Mouse (Mus musculus) cortical plate, adult 2 months (tissue): Measurements from ENCODE around the gene Ap2a2. TPM values are rescaled to one million over a fixed set of nuclear protein-coding genes. Genes with fewer than 3 reads are reported as not detected.
A peak's percentile ranks its signal among the peaks of the same experiment; 100 is the strongest.

Experiments
- H3K27ac ChIP-seq: fragments of 200-500 bp; 2 replicates; pipeline ENCODE4 v1.5.1; 2012; ENCODE audit warnings: low read length, control low read depth, inconsistent platforms; ENCODE audit not compliant: insufficient read depth
- H3K4me1 ChIP-seq: fragments of 200-500 bp; 2 replicates; pipeline ENCODE4 v1.6.1; 2011; ENCODE audit warnings: low read length; ENCODE audit not compliant: control insufficient read depth, insufficient read depth
- H3K4me3 ChIP-seq: fragments of 200-500 bp; 2 replicates; pipeline ENCODE4 v1.5.1; 2011; ENCODE audit warnings: mild to moderate bottlenecking, low read length, control low read depth; ENCODE audit not compliant: insufficient read depth
- CTCF ChIP-seq: fragments of 200-500 bp; IDR thresholded peaks from 2 replicates; pipeline ENCODE4 v1.5.1; 2011; ENCODE audit warnings: mild to moderate bottlenecking, control low read depth, low read length; ENCODE audit not compliant: insufficient read depth; ENCODE audit errors: extremely low read depth
- POLR2A ChIP-seq: fragments of 200-500 bp; IDR thresholded peaks from 2 replicates; pipeline ENCODE4 v1.6.1; 2011; ENCODE audit warnings: mild to moderate bottlenecking, low read length, control low read depth; ENCODE audit not compliant: insufficient read depth; ENCODE audit errors: extremely low read depth
- polyA plus RNA-seq: library from polyadenylated mRNA; depleted of rRNA; stranded (reverse); fragments of >200 nt; gene quantifications from 2 replicates; pipeline ENCODE4 v1.2.3, GENCODE M21; 2012

Ap2a2 gene
- polyA plus RNA-seq, 1 experiment, result 70.2 TPM

GRCm38 (mm10) chr7:141535570-141535969, 26.4 kb upstream of the Ap2a2 start:
- no peaks in the 10 kb centered on the region for H3K4me1 ChIP-seq
- H3K4me3 ChIP-seq, result no peak overlapping the region
- TF ChIP-seq POLR2A (no peak), CTCF (no peak)
- no peak overlapping the region for H3K27ac ChIP-seq

- Histone ChIP-seq H3K4me3 (peak overlapping the region; percentile 90), H3K27ac (peak overlapping the region; percentile 33), H3K4me1 (no peaks in the 10 kb centered on the region)
- TF ChIP-seq POLR2A (no peak), CTCF (no peak)
These were observed 23.0 kb upstream of the Ap2a2 start for GRCm38 (mm10) chr7:141538852-141539555.

- no peaks in the 10 kb centered on the region for H3K4me1 ChIP-seq
- no peak for TF ChIP-seq CTCF
- peak; percentile 94 for TF ChIP-seq POLR2A
- H3K27ac ChIP-seq, result peak within 1 kb of the TSS; percentile 33
- peak within 1 kb of the TSS; percentile 90 for H3K4me3 ChIP-seq
These were observed 22.2 kb upstream of the Ap2a2 start, which contains the start of gene Chid1 for GRCm38 (mm10) chr7:141539556-141540311. TSS of gene Chid1 (minus strand) at chr7:141539857.

- H3K4me1 ChIP-seq, result no peaks in the 10 kb centered on the region
- TF ChIP-seq POLR2A, result 0 out of 2 replicates have a peak, but pooled peaks have one; percentile 5
- no peak for TF ChIP-seq CTCF
- peak overlapping the region; percentile 90 for H3K4me3 ChIP-seq
- H3K27ac ChIP-seq, result peak overlapping the region; percentile 32
These were observed 21.5 kb upstream of the Ap2a2 start for GRCm38 (mm10) chr7:141540312-141541081.

- TF ChIP-seq POLR2A (no peak), CTCF (no peak)
- Histone ChIP-seq H3K4me1 (no peaks in the 10 kb centered on the region), H3K4me3 (no peak overlapping the region), H3K27ac (no peak overlapping the region)
These were observed 20.3 kb upstream of the Ap2a2 start for GRCm38 (mm10) chr7:141541681-141542080.

GRCm38 (mm10) chr7:141542588-141542987, 19.4 kb upstream of the Ap2a2 start:
- no peaks in the 10 kb centered on the region for H3K4me1 ChIP-seq
- H3K27ac ChIP-seq, result no peak overlapping the region
- TF ChIP-seq POLR2A, result no peak
- TF ChIP-seq CTCF, result no peak
- no peak overlapping the region for H3K4me3 ChIP-seq

- no peaks in the 10 kb centered on the region for H3K4me1 ChIP-seq
- H3K4me3 ChIP-seq, result no peak overlapping the region
- TF ChIP-seq POLR2A (no peak), CTCF (no peak)
- no peak overlapping the region for H3K27ac ChIP-seq
These were observed 17.3 kb upstream of the Ap2a2 start for GRCm38 (mm10) chr7:141544654-141545053.

- no peak overlapping the region for H3K4me3 ChIP-seq
- H3K4me1 ChIP-seq, result no peaks in the 10 kb centered on the region
- H3K27ac ChIP-seq, result no peak overlapping the region
- TF ChIP-seq POLR2A, result no peak
- no peak for TF ChIP-seq CTCF
These were observed 12.4 kb upstream of the Ap2a2 start for GRCm38 (mm10) chr7:141549432-141550061.

GRCm38 (mm10) chr7:141550464-141550863, 11.5 kb upstream of the Ap2a2 start:
- TF ChIP-seq POLR2A, result no peak
- TF ChIP-seq CTCF, result no peak
- Histone ChIP-seq H3K4me3 (no peak overlapping the region), H3K27ac (no peak overlapping the region), H3K4me1 (no peaks in the 10 kb centered on the region)
